Mouse (Mus musculus) right cerebral cortex, adult 18-20 months (tissue): ENCODE results near the gene Grin2a.

ENCODE experiments used
- DNase-seq: peaks from one replicate; pipeline ENCODE4 v3.0.0; 2022; ENCODE audit warnings: mixed read lengths

Gene Grin2a

GRCm38 (mm10) chr16:9738679-9739078 is 256.7 kb downstream of the Grin2a start:
- DNase-seq, result no peak

DNA sequence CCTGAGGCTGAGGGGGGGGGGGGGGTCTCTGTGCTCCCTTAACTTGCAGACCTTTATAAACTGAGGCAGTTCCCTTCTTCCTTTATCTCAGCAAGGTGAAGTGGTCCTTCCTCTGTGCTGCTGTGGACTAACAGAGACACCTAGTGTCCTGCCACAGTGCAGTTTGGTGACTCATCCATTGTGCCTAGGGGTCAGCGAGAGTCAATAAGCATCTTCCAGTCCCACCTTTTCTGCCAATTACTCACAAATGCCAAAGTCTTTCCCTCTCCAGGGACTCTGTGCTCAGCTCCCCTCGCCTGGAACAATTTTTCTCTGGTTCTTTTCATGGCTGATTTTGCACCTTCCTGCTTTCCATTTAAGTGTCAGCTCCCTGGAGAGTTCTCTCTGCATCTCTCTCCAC is 258.2 kb downstream of the Grin2a start:
- no peak for DNase-seq

DNA sequence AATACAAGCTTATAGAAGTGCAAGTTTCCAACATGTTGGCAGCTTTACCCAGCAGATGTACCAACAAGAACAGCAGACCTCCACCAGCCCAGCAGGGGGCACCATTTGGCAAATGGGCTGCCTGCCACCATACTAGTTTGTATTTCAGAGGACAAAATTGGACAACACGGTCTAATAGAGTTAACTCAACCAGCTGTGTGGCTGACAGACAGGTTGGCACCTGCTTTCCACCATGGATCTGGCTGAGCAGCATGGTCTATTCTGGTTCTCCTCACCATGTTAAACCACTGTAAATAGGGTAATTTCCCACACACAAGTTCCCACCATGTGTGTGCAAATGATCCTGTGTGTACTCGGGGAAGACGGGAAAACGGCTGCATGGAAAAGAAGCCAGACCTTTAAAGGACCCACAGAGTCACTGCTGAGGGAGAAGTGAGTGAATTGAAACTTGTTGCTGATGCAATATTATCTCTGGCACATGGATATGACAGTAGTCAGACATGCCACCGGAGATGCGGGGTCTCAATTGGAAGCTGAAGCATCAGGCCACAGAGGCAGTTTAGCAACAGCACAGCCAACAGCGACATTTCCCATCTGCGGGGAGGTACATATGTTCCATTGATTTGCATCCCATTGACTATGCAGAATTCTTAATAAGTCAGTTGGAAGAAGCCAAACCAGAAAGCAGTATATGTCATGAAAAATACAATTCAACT is 259.8 kb downstream of the Grin2a start:
- no peak for DNase-seq

GRCm38 (mm10) chr16:9727603-9728002 is 267.8 kb downstream of the Grin2a start:
- no peak for DNase-seq

- DNase-seq, result peak; percentile 40
These were observed 269.7 kb downstream of the Grin2a start for GRCm38 (mm10) chr16:9725578-9726113.

DNA sequence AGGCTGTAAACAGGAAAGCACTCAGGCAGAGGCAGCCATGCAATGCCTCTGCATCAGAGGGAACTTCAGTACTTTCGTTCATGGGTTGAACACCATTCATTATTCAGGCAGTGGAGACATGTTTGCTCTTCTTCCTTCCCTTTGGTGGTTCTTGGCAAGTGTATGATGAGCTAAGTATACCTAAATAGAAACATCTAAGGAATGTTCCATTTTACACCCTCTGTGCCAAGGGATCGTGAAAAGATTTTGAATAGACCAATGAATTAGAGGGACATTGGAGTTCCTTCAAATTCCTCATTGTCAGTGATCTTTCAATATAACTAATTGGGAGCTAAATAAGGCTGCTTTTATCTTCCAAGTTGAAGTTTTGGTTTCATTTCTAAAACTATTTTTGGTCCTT is 284.0 kb downstream of the Grin2a start:
- DNase-seq, result no peak

DNA sequence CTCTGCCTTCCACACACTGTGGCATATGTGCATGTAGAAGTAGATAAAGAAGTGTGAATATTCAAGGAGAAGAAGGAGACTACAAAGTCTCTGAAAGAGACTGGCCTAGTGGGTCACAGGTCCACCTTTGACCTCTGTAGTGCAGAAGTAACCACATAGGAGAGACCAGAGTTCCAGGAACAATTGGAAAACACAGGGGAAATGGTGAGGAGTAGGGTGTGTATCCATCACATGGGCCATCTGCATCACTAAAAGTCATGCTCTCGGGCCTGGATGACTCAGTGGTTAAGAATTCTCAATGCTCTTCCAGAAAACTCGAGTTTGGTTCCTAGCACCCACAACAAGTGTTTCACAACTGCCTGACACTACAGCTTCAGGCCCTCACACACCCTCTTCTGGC is 285.4 kb downstream of the Grin2a start:
- DNase-seq, result no peak

GRCm38 (mm10) chr16:9697141-9697540 is 298.2 kb downstream of the Grin2a start:
- DNase-seq, result no peak

GRCm38 (mm10) chr16:9694081-9694480 is 301.3 kb downstream of the Grin2a start:
- DNase-seq, result peak; percentile 38

DNA sequence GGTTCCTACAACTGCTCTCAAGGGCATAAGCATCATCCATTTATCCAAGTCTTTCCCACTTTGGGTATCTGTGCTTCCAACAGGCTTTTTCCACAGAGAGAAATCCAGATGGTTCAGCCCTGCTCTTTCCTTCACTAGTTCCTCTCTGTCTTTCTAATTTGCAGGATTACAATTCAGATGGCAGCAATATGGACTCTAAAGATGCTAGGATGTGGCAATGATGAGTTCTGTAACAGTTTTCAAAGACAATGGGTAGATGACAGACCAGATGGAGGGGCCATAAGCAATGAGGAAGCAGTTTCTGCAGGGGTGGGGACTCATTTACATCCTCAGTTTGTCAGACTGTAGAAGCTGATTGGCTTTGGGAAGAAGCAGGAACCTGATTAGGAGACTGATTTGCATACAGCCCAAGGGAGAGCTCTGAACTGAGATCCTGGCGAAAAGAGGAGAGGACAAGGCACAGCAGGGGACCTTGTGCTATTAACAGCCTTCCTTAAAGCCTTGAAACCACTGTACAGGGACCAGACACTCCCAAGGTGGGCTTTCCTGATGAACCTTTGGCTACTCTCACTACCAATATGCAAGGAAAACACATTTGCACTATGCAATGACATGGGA is 306.7 kb downstream of the Grin2a start:
- no peak for DNase-seq

GRCm38 (mm10) chr16:9680572-9680971 is 314.8 kb downstream of the Grin2a start:
- DNase-seq, result no peak

DNA sequence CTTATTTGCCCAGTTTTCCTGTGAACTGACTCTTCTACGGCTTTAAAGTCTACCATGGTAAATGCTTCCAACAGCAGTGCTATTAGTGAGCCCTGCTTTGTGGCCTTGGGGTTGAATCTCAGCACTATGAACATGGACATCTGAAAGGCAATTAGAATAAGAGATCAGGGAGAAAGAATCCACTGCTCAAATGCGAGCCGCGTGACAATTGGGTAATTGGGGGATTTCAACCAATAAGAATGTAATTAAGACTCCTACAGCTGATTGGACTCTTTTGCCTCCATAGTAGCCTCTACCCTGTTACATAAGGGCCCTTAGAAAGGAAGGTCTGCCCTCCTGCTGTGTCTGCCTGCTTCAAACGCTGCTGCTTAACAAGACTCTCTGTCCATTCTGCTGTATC is 315.4 kb downstream of the Grin2a start:
- DNase-seq, result no peak

GRCm38 (mm10) chr16:9678750-9679149 is 316.6 kb downstream of the Grin2a start:
- DNase-seq, result no peak

GRCm38 (mm10) chr16:9672390-9672789 is 323.0 kb downstream of the Grin2a start:
- DNase-seq, result no peak

- no peak for DNase-seq
These were observed 324.1 kb downstream of the Grin2a start for GRCm38 (mm10) chr16:9671222-9671621.

DNA sequence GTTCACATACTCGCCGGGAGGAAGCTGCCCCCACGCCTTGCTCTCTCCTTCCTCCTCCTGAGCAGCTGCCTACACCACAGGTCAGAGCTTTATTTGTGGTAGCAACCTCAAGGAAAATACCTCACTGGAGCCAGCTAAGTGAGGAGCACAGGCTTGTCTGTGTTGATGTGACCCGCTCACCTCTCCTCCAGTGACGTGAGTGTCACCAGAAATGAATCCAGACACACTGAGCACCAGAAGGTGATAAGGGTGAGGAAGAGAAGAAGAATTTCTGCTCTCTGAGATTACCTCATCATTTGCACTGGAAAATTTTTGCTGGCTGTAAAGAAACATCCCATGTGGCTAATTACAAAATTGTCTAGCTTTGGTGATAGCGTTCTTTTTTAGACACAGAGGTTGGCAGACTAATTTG is 324.6 kb downstream of the Grin2a start:
- no peak for DNase-seq

DNA sequence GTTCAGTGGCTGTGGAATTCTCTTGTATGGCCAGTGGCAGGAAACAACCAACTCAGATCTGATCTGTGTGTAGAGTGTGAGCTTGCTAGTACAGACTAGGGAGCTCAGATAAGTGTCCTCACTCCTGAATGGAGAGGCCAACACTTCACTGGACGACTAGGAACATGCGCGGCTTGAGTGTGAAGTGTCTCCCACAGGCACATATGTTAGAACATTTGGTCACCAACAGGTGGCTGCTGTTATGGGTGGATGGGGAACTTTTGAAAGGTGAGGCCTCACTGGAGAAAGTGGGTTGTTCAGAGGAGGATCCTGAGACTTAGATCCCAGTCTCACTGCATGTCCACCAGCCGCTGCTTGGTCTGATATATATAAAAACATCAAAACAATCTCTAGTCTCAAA is 329.5 kb downstream of the Grin2a start:
- peak; percentile 60 for DNase-seq

DNA sequence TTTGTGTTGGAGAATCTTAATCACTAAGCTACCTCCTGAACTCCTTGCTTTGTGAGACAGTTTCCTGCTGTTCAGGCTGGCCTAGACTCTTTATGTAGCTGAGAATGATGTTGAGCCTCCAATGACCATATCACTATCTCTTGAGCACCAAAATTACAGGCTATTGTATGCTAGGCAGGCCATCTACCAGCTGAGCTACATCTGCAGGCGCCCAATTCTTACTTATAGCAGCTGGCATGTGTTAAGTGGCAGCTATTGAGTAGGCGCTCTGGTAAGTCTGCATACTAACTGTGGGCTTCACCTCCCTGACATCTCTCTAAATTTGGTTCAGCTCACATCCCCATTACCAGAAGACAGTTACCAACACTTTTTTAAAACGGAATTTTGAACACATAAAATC is 331.3 kb downstream of the Grin2a start:
- no peak for DNase-seq

GRCm38 (mm10) chr16:9663508-9663907 is 331.9 kb downstream of the Grin2a start:
- peak; percentile 39 for DNase-seq

DNA sequence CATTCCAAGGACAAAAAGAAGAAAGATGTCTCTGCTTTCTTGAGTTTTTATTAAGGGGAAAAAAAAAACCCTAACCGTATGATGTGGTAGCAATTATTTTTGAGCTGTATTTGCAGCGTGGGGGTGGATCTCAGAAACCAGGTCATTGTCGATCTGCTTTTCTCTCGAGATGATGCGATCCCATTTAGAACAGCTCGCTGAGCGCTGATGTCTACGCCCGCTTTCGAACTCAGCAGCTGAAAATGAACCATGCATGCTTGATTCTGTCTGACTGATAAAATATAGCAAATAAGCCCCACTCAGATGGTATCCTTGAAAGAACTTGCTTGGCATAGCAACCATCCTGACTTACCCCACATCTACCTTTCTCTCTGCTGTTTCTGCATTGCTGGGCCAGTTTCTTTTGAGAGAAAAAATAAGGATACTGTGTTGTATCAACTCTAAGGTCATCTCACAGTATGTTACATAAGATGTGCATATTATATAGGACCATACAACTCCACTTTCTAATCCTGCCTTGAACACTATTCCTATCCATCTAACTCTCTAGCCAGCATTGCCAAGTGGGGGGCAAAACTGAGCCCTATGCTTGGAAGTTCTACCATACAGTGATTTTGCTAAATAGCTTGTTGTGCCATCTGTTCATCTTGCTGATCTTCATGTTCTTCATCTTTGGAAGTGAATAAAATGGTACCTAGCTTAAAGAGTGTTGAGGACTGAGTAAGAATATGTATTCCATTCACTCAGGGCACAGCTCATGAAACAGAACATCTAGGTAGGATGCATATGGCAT is 369.5 kb downstream of the Grin2a start:
- peak; percentile 76 for DNase-seq

DNA sequence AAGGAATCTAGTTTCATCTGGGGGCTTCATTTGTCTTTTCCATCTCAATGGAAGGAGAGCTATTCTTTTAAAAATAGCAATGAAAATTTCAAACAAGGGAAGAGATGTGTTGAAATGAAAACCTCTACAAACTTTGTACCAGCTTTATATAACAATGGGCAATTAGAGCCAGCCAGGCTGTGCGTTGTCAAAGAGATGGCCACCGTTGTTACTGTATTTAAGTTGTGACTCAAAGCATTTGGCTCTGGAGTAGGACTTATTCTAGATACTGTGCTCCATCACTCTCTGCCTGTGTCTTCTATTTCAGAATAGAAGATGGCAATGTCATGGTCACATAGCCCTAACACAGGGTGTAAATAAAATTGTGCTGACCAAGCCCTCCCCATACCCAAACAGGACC is 371.0 kb downstream of the Grin2a start:
- DNase-seq, result peak; percentile 43

GRCm38 (mm10) chr16:9618206-9618605 is 377.2 kb downstream of the Grin2a start:
- no peak for DNase-seq

GRCm38 (mm10) chr16:9617215-9617614 is 378.1 kb downstream of the Grin2a start:
- DNase-seq, result no peak

DNA sequence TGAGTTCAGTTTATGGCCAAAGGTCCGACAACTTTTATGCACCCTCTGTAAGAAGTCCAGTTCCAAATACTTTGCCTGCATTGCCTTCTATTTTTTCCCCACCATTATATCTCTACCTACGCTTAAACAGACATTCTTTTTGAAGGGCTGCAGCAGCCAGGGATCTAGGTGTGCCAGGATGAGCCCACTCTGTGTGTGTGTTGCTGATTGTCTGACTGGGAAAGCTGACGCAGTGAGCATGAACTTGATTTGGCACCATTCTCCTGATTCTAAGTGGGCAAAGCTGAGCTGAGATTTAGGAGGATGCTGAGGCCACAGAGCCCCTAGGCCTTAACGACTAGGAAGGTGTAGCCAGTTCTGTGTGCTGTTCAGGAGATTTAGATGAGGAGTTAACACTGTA is 378.6 kb downstream of the Grin2a start:
- peak; percentile 40 for DNase-seq
